45 mouse cellular contexts compared by ENCODE assay signal in genomic region chr1:78528356-78528755, GRCm38 (mm10). TPM values are rescaled to one million over a fixed set of nuclear protein-coding genes. Genes with fewer than 3 reads are reported as not detected.
"Had no signal": no experiment of that assay in that cellular context is flagged by ENCODE, and none has a peak within 500 bp of the region (broad histone marks: within the 10 kb centered on the region; RNA-seq: fewer than 3 reads in every experiment).

No protein-coding gene starts in this region.

- DNase-seq: left cerebral cortex, postnatal 4 days; liver; liver, embryonic 13.5 days; liver, postnatal 0 days; lung, adult 18-20 months; lung, adult 2 months; lung, embryonic 14.5 days; lung, postnatal 10 days; lung, postnatal 14 days; lung, postnatal 36 days; lung, postnatal 4 days; midbrain, embryonic 14.5 days had no signal

- H3K27me3 ChIP-seq: limb, embryonic 12.5 days; limb, embryonic 13.5 days; limb, embryonic 15.5 days; liver, embryonic 12.5 days; liver, embryonic 13.5 days; liver, embryonic 15.5 days; lung, embryonic 15.5 days; midbrain, embryonic 12.5 days; midbrain, embryonic 13.5 days; midbrain, embryonic 15.5 days; neural tube, embryonic 12.5 days had no signal

- H3K9ac ChIP-seq: limb, embryonic 12.5 days; limb, embryonic 13.5 days; limb, embryonic 15.5 days; liver, embryonic 12.5 days; liver, embryonic 13.5 days; liver, embryonic 14.5 days; liver, embryonic 15.5 days; liver, postnatal 0 days; lung, embryonic 14.5 days; lung, embryonic 15.5 days; midbrain, embryonic 12.5 days; midbrain, embryonic 13.5 days; midbrain, embryonic 15.5 days; neural tube, embryonic 12.5 days had no signal

- H3K4me2 ChIP-seq: limb, embryonic 12.5 days; limb, embryonic 13.5 days; limb, embryonic 15.5 days; liver, embryonic 11.5 days; liver, embryonic 12.5 days; liver, embryonic 13.5 days; liver, embryonic 15.5 days; lung, embryonic 14.5 days; lung, embryonic 15.5 days; midbrain, embryonic 12.5 days; midbrain, embryonic 13.5 days; midbrain, embryonic 15.5 days; neural tube, embryonic 12.5 days had no signal

- H3K36me3 ChIP-seq: limb, embryonic 10.5 days; limb, embryonic 12.5 days; limb, embryonic 13.5 days; limb, embryonic 15.5 days; liver, embryonic 12.5 days; liver, embryonic 13.5 days; liver, embryonic 15.5 days; lung, embryonic 15.5 days; midbrain, embryonic 10.5 days; midbrain, embryonic 12.5 days; midbrain, embryonic 13.5 days; midbrain, embryonic 15.5 days; neural tube, embryonic 12.5 days had no signal

- H3K27ac ChIP-seq: limb, embryonic 10.5 days; limb, embryonic 12.5 days; limb, embryonic 13.5 days; limb, embryonic 15.5 days; liver, embryonic 12.5 days; liver, embryonic 13.5 days; liver, embryonic 14.5 days; liver, embryonic 15.5 days; lung, embryonic 15.5 days; macrophage; midbrain, embryonic 10.5 days; midbrain, embryonic 12.5 days; midbrain, embryonic 13.5 days; midbrain, embryonic 15.5 days; neural tube, embryonic 12.5 days had no signal

- H3K4me3 ChIP-seq: limb, embryonic 10.5 days; limb, embryonic 12.5 days; limb, embryonic 13.5 days; limb, embryonic 15.5 days; liver, embryonic 12.5 days; liver, embryonic 13.5 days; liver, embryonic 15.5 days; lung, embryonic 15.5 days; megakaryocyte, embryonic 14.5 days; midbrain, embryonic 10.5 days; midbrain, embryonic 12.5 days; midbrain, embryonic 13.5 days; midbrain, embryonic 15.5 days; myocyte; neural tube, embryonic 12.5 days had no signal

- H3K9me3 ChIP-seq: limb, embryonic 10.5 days; limb, embryonic 12.5 days; limb, embryonic 13.5 days; limb, embryonic 15.5 days; liver, embryonic 12.5 days; liver, embryonic 13.5 days; liver, embryonic 15.5 days; lung, embryonic 15.5 days; megakaryocyte, embryonic 14.5 days; midbrain, embryonic 10.5 days; midbrain, embryonic 12.5 days; midbrain, embryonic 13.5 days; midbrain, embryonic 15.5 days; neural tube, embryonic 12.5 days had no signal

- ATAC-seq: liver, embryonic 12.5 days; liver, postnatal 0 days; lung, postnatal 0 days; midbrain, embryonic 13.5 days; midbrain, embryonic 15.5 days; midbrain, embryonic 16.5 days had no signal

- H3K4me1 ChIP-seq: limb, embryonic 10.5 days; limb, embryonic 13.5 days; limb, embryonic 15.5 days; liver, embryonic 12.5 days; liver, embryonic 13.5 days; liver, embryonic 15.5 days; lung, embryonic 15.5 days; midbrain, embryonic 10.5 days; midbrain, embryonic 12.5 days; midbrain, embryonic 13.5 days; midbrain, embryonic 15.5 days; neural tube, embryonic 12.5 days had no signal

RNA-seq across cellular contexts. Expression of gene BC035947, which starts 16.4 kb away (rescaled TPM):
- total RNA-seq: liver, adult 2 months; megakaryocyte progenitor cell, adult 5-6 weeks; megakaryocyte, adult 5-6 weeks; megakaryocyte-erythroid progenitor cell, adult 5-6 weeks; monocyte, adult 5-6 weeks had no signal
- polyA plus RNA-seq: liver, adult 2 months; liver, embryonic 11.5 days; liver, embryonic 12.5 days; liver, embryonic 13.5 days; liver, embryonic 16.5 days; liver, postnatal 0 days; macrophage; myocyte had no signal

RNA-seq across cellular contexts. Expression of gene Mogat1, which starts 17.6 kb away (rescaled TPM):
- total RNA-seq: left cerebral cortex, adult 8-10 months; left cerebral cortex, postnatal 10 days; left cerebral cortex, postnatal 14 days; left cerebral cortex, postnatal 25 days; left cerebral cortex, postnatal 36 days; left cerebral cortex, postnatal 4 days; megakaryocyte progenitor cell, adult 5-6 weeks; megakaryocyte, adult 5-6 weeks; megakaryocyte-erythroid progenitor cell, adult 5-6 weeks; monocyte, adult 5-6 weeks had no signal
- polyA plus RNA-seq: limb, embryonic 11.5 days; limb, embryonic 12.5 days; limb, embryonic 13.5 days; liver, embryonic 11.5 days; liver, embryonic 12.5 days; liver, embryonic 13.5 days; liver, embryonic 15.5 days; liver, embryonic 16.5 days; liver, postnatal 0 days; lung, embryonic 14.5 days; lung, embryonic 16.5 days; macrophage; midbrain, embryonic 12.5 days; myocyte; neural tube, embryonic 11.5 days had no signal
